ENCODE assay signal across 14 mouse cellular contexts in genomic region chr19:4040941-4041340, GRCm38 (mm10). TPM values are rescaled to one million over a fixed set of nuclear protein-coding genes. Genes with fewer than 3 reads are reported as not detected.
"Had no signal": no experiment of that assay in that cellular context is flagged by ENCODE, and none has a peak within 500 bp of the region (broad histone marks: within the 10 kb centered on the region; RNA-seq: fewer than 3 reads in every experiment).

No protein-coding gene starts in this region.

RNA-seq across cellular contexts. Expression of gene Gstp2, which starts 4.9 kb away (rescaled TPM):
- polyA plus RNA-seq: erythroblast, embryonic 14.5 days had no signal

RNA-seq across cellular contexts. Expression of gene Gstp3, which starts 18.4 kb away (rescaled TPM):
- polyA plus RNA-seq: cortical plate, adult 2 months; embryonic facial prominence, embryonic 10.5 days; embryonic facial prominence, embryonic 11.5 days; embryonic facial prominence, embryonic 12.5 days; forebrain, embryonic 10.5 days; forebrain, embryonic 11.5 days; forebrain, embryonic 12.5 days; forebrain, embryonic 13.5 days; forebrain, embryonic 14.5 days; forebrain, embryonic 15.5 days; forebrain, embryonic 16.5 days; forebrain, postnatal 0 days; frontal cortex, adult 2 months had no signal
